Mouse (Mus musculus) olfactory bulb, adult 2 months (tissue): ENCODE data around the gene Mypn. TPM values are rescaled to one million over a fixed set of nuclear protein-coding genes. Genes with fewer than 3 reads are reported as not detected.

Experiments used
- H3K27ac ChIP-seq: fragments of 200-500 bp; 2 replicates; pipeline ENCODE4 v1.5.1; 2012; ENCODE audit warnings: low read depth, low read length; ENCODE audit not compliant: insufficient read depth
- H3K4me1 ChIP-seq: fragments of 200-500 bp; 2 replicates; pipeline ENCODE4 v1.6.1; 2012; ENCODE audit warnings: low read length; ENCODE audit not compliant: control insufficient read depth, insufficient read depth
- H3K4me3 ChIP-seq: fragments of 200-500 bp; 2 replicates; pipeline ENCODE4 v1.5.1; 2012; ENCODE audit warnings: mild to moderate bottlenecking, low read depth, low read length, moderate library complexity; ENCODE audit not compliant: insufficient read depth
- CTCF ChIP-seq: fragments of 200-500 bp; IDR thresholded peaks from 2 replicates; pipeline ENCODE4 v1.5.1; 2012; ENCODE audit warnings: low read depth, mild to moderate bottlenecking, low read length, moderate library complexity; ENCODE audit not compliant: insufficient read depth
- POLR2A ChIP-seq: fragments of 200-500 bp; IDR thresholded peaks from 2 replicates; pipeline ENCODE4 v1.6.1; 2012; ENCODE audit warnings: mild to moderate bottlenecking, low read depth, low read length, moderate library complexity; ENCODE audit not compliant: insufficient read depth
- WGBS: fragments of 180-500 bp; shearing (Covaris S2); methylation state at CpG from one replicate; pipeline ENCODE4 v1.1.7; 2018; 5-methylcytosine and 5-hydroxymethylcytosine counted together
- polyA plus RNA-seq: library from polyadenylated mRNA; stranded (reverse); fragments of >200 nt; gene quantifications from 2 replicates; pipeline ENCODE4 v1.2.4, GENCODE M21; 2012; ENCODE audit warnings: low replicate concordance; ENCODE audit not compliant: missing spikeins, insufficient read depth, insufficient read length

Gene Mypn
- polyA plus RNA-seq, 1 experiment: not detected

DNA sequence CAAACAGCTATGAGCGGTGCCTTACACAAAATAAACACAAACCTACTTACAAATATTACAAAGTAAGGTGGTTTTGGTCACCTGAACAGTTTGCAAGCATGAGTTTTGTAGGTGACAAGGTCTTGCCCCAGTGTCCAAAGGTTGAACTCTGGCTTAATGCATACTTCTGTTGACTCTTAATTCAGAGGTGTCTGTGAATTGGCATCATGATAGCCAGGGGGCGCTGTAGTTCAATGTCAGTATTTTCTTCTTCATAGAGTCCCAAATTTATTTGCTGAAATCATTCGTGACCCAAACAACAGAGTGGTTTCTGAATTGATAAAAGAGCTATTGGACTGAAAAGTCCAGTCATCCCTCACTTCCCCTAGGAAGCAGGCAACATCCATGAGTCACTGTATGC is 50.2 kb downstream of the Mypn start:
- no peak overlapping the region for H3K27ac ChIP-seq
- 32% methylated on average over 3 of the region's 3 CpGs for WGBS
- no peak overlapping the region for H3K4me3 ChIP-seq
- H3K4me1 ChIP-seq: peaks cover 3% of the 10 kb centered on the region
- TF ChIP-seq POLR2A (no peak), CTCF (no peak)

DNA sequence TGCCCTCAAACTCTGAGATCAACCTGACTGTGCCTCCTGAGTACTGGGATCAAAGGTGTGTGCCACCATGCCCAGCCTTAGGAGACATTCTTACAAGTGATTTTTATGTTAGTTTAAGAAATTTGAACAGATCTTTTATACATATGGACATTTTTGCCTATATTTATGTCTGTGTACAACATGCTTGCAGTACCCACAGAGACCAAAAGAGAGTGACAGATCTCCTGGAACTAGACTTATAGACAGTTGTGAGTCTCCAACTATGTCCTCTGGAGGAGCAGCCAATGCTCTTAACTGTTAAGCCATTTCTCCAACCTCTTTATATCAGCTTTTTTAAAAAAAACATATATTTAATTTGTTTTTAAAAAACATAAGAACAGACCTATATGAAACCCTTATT is 51.4 kb downstream of the Mypn start:
- Histone ChIP-seq H3K27ac (no peak overlapping the region), H3K4me1 (peaks cover 3% of the 10 kb centered on the region), H3K4me3 (no peak overlapping the region)
- TF ChIP-seq CTCF (no peak), POLR2A (no peak)

DNA sequence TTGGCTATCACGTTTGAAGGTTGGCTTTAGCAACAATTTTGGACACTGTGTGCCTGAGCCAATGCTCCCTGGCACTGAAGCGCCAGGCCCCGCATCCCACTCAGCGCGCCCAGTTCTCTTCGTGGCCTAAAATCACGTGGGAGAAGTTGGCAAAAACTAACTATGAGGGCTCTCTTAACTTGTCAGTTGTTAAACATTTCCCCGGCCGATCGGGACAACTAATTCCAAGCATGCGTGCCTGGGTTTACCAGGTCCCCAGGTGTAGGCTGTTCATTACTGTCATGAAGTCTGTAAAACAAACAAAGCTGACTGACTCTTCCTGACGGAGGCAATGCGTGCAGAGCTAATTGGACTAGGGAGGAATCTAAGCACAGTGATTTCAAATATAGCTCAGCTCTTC is 61.1 kb downstream of the Mypn start:
- H3K4me1 ChIP-seq: no peaks in the 10 kb centered on the region
- TF ChIP-seq POLR2A (no peak), CTCF (no peak)
- WGBS: 91% methylated on average over 13 of the region's 13 CpGs
- no peak overlapping the region for H3K27ac ChIP-seq
- H3K4me3 ChIP-seq: no peak overlapping the region

DNA sequence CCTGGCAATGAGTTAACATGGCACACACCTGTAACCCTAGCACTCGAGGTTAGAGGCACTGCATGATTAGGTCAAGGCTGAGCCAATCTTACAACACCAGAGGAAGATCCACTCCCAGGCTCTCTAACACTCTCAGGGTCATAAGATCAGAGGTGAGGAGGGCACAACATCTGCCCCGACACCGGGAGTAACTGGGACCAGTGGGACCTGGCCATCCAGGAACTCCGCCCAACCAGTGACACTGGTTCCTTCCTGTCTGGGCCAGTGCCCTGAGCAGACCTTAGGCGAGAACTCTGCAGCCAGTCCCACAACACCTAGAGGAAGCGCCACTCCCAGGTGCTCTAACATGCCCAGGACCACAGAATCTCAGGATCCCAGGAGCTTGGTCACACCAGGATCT is 67.3 kb downstream of the Mypn start:
- WGBS: 92% methylated on average over 6 of the region's 6 CpGs
- Histone ChIP-seq H3K4me3 (no peak overlapping the region), H3K27ac (no peak overlapping the region), H3K4me1 (peaks cover 8% of the 10 kb centered on the region; the same call in 1 of the 2 replicates)
- TF ChIP-seq CTCF (no peak), POLR2A (no peak)

DNA sequence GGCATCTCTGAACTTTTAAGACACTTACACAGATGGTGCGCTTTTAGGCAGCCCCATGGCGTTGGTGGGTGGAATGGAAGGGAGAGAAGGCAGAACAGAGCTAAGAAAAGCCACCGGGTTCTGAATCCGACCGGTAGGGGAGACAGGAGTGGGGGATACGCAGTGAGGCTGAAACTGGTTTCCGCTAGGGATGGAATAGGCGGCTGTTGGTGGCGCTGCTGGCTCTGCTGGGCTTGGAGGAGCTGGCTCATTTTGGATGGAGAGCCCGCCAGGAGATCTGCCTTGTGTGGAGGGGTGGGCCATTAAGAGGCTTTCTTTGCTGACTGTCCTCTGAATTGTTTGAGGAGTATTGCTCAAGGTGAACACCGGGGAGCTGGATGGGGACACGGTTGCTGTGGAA is 68.1 kb downstream of the Mypn start:
- Histone ChIP-seq H3K4me3 (no peak overlapping the region), H3K4me1 (peaks cover 8% of the 10 kb centered on the region; the same call in 1 of the 2 replicates), H3K27ac (no peak overlapping the region)
- TF ChIP-seq POLR2A: no peak
- no peak for TF ChIP-seq CTCF
- WGBS: 49% methylated on average over 12 of the region's 12 CpGs

DNA sequence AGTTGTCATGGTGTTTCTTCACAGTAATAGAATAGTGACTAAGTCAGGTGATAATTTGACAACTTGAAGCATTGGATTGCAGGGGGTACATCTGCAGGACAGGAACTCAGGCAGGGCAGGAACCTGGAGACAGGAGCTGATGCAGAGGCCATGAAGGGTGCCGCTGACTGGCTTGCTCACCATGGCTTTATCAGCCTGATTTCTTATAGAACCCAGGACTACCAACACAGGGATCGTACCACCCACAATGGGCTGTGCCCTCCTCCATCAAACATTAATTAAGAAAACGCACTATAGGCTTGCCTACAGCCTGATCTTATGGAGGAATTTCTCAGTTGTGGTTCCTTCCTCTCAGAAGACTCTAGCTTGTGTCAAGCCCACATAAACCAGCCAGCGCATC is 70.4 kb downstream of the Mypn start:
- peaks cover 8% of the 10 kb centered on the region for H3K4me1 ChIP-seq
- WGBS: 84% methylated on average over 4 of the region's 4 CpGs
- no peak overlapping the region for H3K4me3 ChIP-seq
- no peak overlapping the region for H3K27ac ChIP-seq
- TF ChIP-seq CTCF (no peak), POLR2A (no peak)

DNA sequence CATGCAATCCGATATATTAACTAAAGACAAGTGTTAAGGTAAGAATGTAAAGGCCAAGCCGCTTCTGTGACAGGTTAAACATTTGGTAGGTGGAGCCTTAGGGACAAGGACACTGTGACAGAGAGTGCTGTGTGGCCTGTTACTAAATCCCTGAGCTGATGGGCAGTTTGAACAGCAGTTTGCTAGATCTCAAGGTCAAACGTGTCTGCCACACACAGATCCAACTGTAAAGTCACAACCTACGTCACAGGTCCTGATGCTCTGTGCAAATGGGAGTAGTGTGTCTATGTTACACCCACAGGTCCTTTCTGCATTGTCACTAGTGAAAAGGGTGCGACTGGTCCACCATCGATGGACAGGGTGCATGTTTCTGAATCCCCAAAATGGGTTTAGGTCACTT is 71.4 kb downstream of the Mypn start:
- WGBS: 92% methylated on average over 6 of the region's 6 CpGs
- Histone ChIP-seq H3K27ac (no peak overlapping the region), H3K4me3 (no peak overlapping the region), H3K4me1 (peaks cover 8% of the 10 kb centered on the region)
- TF ChIP-seq CTCF (no peak), POLR2A (no peak)

DNA sequence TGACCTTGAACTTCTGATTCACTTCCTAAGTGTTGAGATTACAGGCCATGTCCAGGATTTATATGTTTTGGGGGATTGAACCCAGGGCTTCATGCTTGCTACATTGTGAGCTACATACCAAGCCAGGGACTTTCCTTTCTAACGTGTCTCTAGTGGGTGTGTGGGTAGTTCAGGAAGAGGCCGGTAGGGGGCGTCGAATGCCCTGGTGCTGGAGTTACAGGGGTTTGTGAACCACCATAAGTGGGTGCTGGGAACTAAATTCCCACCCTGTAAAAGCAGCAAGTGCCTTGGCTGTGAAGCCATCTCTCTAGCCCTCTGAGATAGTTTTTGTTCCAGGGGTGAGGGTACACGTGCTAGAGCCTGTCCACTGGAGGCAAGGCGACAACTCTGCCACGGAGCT is 73.3 kb downstream of the Mypn start:
- H3K4me3 ChIP-seq: no peak overlapping the region
- 71% methylated on average over 7 of the region's 7 CpGs for WGBS
- H3K4me1 ChIP-seq: peaks cover under 1% of the 10 kb centered on the region
- TF ChIP-seq POLR2A (no peak), CTCF (no peak)
- no peak overlapping the region for H3K27ac ChIP-seq

DNA sequence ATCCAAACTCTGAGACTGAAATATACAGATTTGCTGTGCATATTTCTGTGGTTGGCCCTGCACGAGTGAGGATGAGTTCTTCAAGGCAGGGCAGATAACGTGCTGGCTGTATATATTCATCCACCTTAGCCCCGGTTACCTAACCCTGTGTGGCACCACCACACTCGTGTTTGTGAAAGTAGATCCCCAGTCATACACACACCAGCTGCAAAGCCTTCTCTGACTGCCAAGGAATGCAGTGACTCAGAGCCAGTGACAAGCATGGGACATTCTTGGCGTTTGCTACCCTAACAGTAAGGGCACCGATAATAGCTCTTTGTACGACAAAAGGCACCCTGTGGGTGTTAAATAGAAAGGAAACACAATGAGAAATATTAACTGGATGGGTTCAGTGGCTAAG is 75.5 kb downstream of the Mypn start:
- no peaks in the 10 kb centered on the region; the same call in 1 of the 2 replicates for H3K4me1 ChIP-seq
- H3K4me3 ChIP-seq: no peak overlapping the region
- H3K27ac ChIP-seq: peak overlapping the region; percentile 31; the same call in 1 of the 2 replicates
- TF ChIP-seq CTCF (no peak), POLR2A (no peak)
- WGBS: 32% methylated on average over 7 of the region's 7 CpGs

DNA sequence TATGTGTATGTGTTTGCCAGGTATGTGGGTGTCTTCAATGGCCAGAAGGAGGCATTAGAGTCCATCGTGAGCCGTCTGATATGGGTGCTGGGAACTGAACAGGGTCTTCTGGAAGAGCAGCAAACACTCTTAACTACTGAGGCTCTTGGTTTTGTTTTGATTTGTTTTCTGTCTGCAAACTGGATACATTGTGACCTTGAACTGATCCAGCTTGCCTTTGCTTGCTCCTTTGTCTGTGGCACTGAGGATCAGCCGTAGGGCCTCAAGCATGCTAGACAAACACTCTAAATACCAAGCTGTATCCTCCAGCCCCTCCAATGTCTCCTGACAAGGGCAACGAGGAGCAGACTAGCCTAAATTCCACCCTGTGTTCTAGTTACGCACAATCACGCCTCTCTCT is 76.6 kb downstream of the Mypn start:
- Histone ChIP-seq H3K4me1 (no peaks in the 10 kb centered on the region; the same call in 1 of the 2 replicates), H3K27ac (no peak overlapping the region), H3K4me3 (no peak overlapping the region)
- 90% methylated on average over 6 of the region's 6 CpGs for WGBS
- TF ChIP-seq CTCF (no peak), POLR2A (no peak)
